Mouse (Mus musculus) adrenal gland, postnatal 25 days (tissue): Measurements from ENCODE around the gene Prkaca. TPM values are rescaled to one million over a fixed set of nuclear protein-coding genes. Genes with fewer than 3 reads are reported as not detected.
"Not testable (repeated sequence)": the region's sequence is repeated elsewhere in the genome, so short reads cannot be mapped to it uniquely, and the experiment has no call there.

ENCODE experiments used
- DNase-seq: peaks from one replicate; pipeline ENCODE4 v3.0.0; 2021; ENCODE audit warnings: mixed read lengths
- total RNA-seq: library from RNA; stranded (reverse); gene quantifications from 2 replicates; pipeline ENCODE4 v1.2.3, GENCODE M21; 2021

Prkaca gene
- total RNA-seq, 1 experiment from 2014 or later, result 302 TPM

DNA sequence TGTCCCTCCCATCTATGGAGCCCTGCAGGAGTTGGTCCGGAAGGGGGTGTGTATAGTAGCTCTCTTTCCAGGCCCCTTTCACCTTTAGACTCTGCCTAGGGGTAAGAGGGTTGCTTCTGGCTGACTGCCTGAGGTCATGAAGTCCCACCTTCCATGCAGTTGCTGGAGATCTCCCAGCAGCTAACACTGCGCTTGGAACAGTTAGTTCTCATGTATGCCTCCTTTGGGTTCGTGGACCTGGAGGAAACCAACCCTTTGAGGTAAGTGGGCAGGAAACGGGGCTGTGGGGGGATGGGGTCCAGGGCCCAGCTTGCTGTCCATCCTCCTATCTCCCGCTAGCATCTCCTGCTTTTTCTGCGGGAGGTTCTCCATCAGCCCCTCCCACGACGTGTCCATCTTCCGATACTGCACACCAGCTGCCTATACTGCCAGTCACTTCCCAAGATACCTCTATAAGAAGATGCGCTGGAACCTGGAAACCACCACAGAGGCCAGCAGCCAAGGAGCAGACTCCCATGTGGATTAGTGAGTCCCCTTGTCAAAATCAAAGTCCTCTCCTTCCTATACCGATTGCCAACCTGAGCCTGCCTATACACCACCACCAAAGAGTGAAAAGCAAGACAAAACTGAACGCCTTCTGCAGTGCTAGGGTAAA lies 30.3 kb downstream of the Prkaca start:
- no peak for DNase-seq

GRCm38 (mm10) chr8:84003612-84004246 lies 30.9 kb downstream of the Prkaca start:
- no peak for DNase-seq

- peak; percentile 94 for DNase-seq
Observed at GRCm38 (mm10) chr8:84004533-84005201, 31.9 kb downstream of the Prkaca start.

- not testable (repeated sequence) for DNase-seq
Observed at GRCm38 (mm10) chr8:84005502-84005901, 32.7 kb downstream of the Prkaca start.

GRCm38 (mm10) chr8:84008362-84008761 lies 35.6 kb downstream of the Prkaca start:
- no peak for DNase-seq

- DNase-seq, result peak; percentile 89
Observed at GRCm38 (mm10) chr8:84009876-84010275, 37.1 kb downstream of the Prkaca start.

DNA sequence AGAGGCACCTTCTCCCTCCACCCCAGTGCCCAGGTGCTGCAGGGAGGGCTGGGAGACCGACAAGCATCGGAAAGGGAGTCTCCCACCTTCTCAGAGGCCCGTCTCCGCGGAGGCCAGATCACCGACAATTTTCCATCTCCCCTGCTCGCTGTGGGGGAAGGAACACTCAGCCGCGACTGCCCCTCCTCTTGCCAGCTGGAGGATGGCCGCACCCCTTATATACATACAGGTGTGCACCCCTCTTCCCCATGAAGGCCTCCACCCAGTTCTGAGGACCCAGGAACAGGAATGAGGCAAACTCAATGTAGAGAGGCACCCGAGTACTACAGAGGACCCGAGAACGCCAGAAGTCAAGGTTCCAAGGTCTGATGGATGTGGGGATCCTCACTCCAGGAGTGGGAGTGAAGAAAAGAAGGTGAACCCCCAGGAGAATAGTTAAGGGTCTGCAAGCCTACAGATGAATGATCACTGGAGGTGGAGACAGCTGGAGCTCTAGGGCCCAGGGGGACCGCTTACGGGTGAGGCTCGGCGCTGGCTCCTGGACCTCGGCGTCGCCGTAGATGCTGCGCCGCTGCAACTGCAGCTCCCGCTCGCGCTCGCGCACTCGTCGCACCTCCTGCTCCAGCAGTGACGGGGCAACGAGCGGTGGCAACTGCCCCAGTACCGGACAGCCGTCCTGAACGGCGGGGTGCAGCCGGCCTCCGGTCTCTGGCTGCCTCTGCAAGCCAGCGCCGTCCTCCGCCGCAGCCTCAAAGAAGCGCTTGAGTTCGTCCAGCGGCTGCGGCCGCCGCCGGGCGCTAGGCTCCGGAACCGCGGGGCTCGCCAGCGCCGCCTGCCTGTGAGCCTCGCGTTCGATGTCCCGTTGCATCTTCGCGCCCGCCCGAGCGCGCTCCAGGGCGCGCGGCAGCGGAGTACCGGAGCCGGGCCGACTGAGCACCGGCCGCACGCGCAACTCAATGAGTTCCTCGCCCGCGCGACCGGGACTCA lies 38.1 kb downstream of the Prkaca start:
- peak; percentile 84 for DNase-seq

- no peak for DNase-seq
Observed at GRCm38 (mm10) chr8:84011705-84012498, 39.1 kb downstream of the Prkaca start, which contains the start of gene 2210011C24Rik. Gene 2210011C24Rik, minus strand, starts transcription at chr8:84012171.

DNA sequence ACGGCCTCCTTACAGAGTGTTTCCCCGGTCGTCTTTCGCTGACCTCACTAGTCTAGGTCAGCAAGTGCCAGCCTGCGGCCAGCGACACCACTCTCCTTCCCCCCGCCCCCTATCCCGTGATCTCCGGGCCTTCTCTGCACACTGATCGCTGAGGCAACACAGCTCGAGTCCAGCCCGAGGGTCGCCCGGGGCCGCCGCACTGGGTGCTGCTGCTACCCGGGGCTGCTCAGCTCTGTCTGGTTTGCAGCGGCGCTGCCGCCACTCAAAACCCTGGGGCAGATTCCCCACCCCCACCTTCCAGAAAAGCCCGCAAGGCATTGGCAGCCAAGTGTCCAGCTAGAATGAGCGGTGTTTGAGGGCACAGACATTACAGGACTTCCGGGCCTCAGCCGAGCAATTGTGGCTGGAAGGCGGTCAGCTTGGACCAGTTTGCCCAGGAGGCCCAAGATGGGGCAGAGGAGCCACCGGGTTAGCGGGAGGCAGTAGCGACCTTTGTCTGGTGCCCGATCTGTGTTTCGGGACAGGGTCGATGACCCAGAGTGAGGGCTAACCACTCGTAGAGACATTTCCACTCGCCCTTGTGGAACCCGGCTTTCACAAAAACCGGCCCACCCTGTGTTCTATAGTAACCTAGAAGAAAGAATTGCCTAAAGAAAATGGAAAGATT lies 39.8 kb downstream of the Prkaca start:
- no peak for DNase-seq

GRCm38 (mm10) chr8:84015833-84016232 lies 43.0 kb downstream of the Prkaca start:
- no peak for DNase-seq

DNA sequence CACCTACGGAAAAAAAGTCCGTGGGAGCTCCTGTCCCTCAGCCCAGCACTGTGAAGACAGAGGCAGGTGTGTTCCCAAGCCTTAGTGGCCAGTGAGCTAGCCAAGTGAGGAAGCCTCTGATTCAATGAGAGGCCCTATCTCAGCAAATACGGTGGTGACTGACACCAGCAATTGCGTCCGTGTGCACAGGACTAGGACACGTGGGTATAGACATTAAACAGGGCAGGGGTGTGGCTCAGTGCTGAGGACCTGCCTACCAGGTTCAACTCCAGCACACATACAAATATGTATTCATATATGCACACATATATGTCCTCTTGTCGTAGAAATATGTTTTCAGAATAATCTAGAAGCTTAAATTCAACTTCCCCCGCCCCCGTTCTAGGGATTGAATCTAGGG lies 46.9 kb downstream of the Prkaca start:
- DNase-seq, result no peak

DNA sequence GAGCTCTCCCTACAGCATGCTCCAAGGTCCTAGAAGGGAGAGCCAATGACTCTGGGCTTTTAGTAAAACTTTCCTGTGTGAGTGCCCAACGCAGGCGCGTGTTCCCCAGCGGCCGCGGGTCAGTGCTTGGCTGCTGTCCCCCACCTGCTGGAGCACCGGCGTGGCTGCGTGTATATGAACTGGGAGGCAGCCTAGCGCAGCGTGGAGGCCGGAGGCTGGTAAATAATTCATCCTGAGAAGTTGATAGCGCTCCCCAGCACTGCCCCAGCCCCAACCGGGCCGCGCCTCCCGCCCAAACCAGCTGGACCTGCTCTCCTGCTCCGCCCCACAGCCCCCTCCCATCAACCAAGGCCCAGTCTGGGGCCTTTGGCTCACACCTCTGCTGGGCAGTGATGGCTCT lies 48.3 kb downstream of the Prkaca start, which contains the start of gene Palm3:
Gene Palm3, plus strand, starts transcription at position 376 of the 400 bp plus-strand sequence.
- DNase-seq, result no peak

DNA sequence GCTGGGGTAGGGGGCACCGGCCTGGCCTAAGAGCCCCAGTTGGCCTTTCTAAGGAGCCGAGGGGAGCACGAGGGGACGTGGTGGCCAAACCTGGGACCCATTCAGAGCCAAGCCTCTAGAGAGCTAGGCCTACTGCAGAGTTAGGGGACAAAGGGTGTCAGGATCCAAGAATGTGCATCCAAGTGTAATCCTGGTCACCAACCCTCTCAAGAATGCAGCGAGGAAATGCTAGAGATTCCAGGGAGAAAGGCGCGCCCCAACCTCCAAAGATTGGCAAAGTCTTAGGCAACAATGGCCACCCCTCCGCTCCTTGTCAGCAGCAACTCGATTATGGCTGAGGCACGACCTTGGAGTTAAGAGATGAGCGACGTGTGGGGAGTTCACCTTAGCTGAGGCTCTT lies 48.8 kb downstream of the Prkaca start:
- no peak for DNase-seq

- no peak for DNase-seq
Observed at GRCm38 (mm10) chr8:84023085-84023484, 50.3 kb downstream of the Prkaca start.

DNA sequence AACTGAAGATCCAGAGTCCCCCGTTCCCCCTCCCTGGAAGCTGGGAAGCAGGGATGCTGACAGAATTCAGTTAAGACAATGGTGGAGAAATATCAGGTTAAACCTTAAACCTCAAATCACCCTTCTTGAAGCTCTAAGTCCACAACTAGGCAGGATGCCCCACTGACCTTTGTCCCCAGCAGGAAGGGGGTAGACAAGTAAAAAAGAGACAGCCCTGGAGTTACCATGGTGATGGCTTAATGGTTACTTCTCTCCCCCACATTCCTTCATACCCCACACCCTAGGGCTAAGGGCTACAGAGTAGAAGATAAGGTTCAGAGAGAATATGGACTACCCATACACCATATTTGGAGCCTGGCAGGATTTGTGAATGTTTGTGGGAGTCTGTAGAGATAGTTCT lies 50.8 kb downstream of the Prkaca start:
- no peak for DNase-seq

GRCm38 (mm10) chr8:84024171-84024570 lies 51.4 kb downstream of the Prkaca start:
- DNase-seq, result peak; percentile 62

GRCm38 (mm10) chr8:84025863-84026262 lies 53.1 kb downstream of the Prkaca start:
- DNase-seq, result peak; percentile 70

DNA sequence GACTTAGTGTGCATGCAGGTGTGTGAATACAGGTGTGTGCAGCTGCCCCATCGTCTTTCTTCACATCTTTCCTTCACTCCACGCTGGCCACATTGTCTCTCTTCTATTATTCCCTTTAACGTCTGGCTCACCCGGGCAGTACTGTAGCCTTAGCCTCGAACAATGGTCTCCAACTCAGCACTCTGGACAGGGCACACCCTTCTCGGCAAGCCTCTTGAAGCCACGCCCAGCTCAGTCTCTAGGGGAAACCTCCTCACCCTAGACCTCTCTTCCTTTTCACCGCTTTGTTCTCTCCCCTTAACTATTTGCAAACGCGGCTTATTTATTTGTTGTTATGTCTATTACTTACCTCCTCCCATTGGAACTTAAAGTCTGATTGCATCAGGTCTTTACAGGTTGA lies 54.7 kb downstream of the Prkaca start:
- DNase-seq, result no peak

DNA sequence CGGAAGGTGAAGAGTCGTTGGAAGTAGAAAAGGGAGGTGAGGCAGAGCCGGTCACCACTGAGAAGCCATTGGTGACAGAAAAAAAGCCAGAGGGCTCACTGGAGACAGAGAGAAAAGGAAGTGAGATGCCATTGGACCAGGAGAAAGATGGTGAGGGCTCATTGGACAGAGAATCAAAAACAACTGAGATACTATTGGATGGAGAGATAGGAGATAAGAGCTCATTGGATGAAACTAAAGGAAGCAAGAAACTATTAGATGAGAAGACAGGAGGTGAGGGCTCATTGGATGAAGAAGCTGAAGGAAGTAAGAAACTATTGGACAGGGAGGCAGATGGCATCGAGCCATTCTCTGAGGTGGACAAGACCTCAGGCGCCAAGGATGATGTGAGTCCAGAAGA lies 56.5 kb downstream of the Prkaca start:
- DNase-seq, result no peak

GRCm38 (mm10) chr8:84032777-84033176 lies 60.0 kb downstream of the Prkaca start:
- DNase-seq, result no peak

- DNase-seq, result peak; percentile 41
Observed at GRCm38 (mm10) chr8:84038015-84038414, 65.2 kb downstream of the Prkaca start.
